15 mouse cellular contexts compared by ENCODE assay signal in genomic region chr14:30048049-30048448, GRCm38 (mm10). TPM values are rescaled to one million over a fixed set of nuclear protein-coding genes. Genes with fewer than 3 reads are reported as not detected.
DNase-seq lines count a peak whose midpoint lies in the region; ATAC-seq and TF ChIP-seq lines count a peak whose summit lies in the region.
"Had no signal": no experiment of that assay in that cellular context is flagged by ENCODE, and none has a peak within 500 bp of the region (broad histone marks: within the 10 kb centered on the region; RNA-seq: fewer than 3 reads in every experiment).

No protein-coding gene starts in this region.

- H3K9me3 ChIP-seq in liver, embryonic 12.5 days (replicated peaks), result no peaks in the 10 kb centered on the region
- H3K9me3 ChIP-seq in heart, embryonic 11.5 days (replicated peaks; ENCODE audit: control insufficient read depth, low read length), result no peaks in the 10 kb centered on the region
- H3K9me3 ChIP-seq in embryonic facial prominence, embryonic 10.5 days, result no peaks in the 10 kb centered on the region
- H3K9me3 ChIP-seq: forebrain, embryonic 12.5 days; intestine, embryonic 15.5 days; limb, embryonic 13.5 days; midbrain, embryonic 12.5 days had no signal

- no peak overlapping the region for H3K9ac ChIP-seq in liver, adult 2 months (ENCODE audit: low read depth, low read length)
- no peak overlapping the region for H3K9ac ChIP-seq in liver, embryonic 12.5 days
- H3K9ac ChIP-seq in heart, embryonic 11.5 days (ENCODE audit: low read depth, low read length), result no peak overlapping the region
- H3K9ac ChIP-seq: forebrain, embryonic 12.5 days; intestine, embryonic 15.5 days; limb, embryonic 13.5 days; midbrain, embryonic 12.5 days had no signal

- H3K79me2 ChIP-seq in liver, adult 2 months (ENCODE audit: control insufficient read depth, insufficient read depth, low read length), result no peaks in the 10 kb centered on the region

- WGBS in liver, adult 2 months, result 80% methylated on average over 3 of the region's 3 CpGs
- WGBS in liver, embryonic 12.5 days (ENCODE audit: insufficient replicate concordance), result 54% methylated on average over 3 of the region's 3 CpGs
- WGBS in heart, embryonic 11.5 days (ENCODE audit: insufficient replicate concordance), result 87% methylated on average over 3 of the region's 3 CpGs
- WGBS in embryonic facial prominence, embryonic 10.5 days, result 90% methylated on average over 3 of the region's 3 CpGs

- no peak for TF ChIP-seq POLR2A in liver, adult 2 months (IDR thresholded peaks at IDR 0.05; ENCODE audit: extremely low read depth, insufficient read depth, low read length)

- H3K36me3 ChIP-seq in liver, adult 2 months (ENCODE audit: control insufficient read depth, insufficient read depth, low read length), result no peaks in the 10 kb centered on the region
- H3K36me3 ChIP-seq in liver, embryonic 12.5 days, result no peaks in the 10 kb centered on the region
- H3K36me3 ChIP-seq in heart, embryonic 11.5 days (ENCODE audit: control insufficient read depth, insufficient read depth, low read length), result no peaks in the 10 kb centered on the region
- no peaks in the 10 kb centered on the region for H3K36me3 ChIP-seq in embryonic facial prominence, embryonic 10.5 days (replicated peaks)
- H3K36me3 ChIP-seq: forebrain, embryonic 12.5 days; intestine, embryonic 15.5 days; limb, embryonic 13.5 days; midbrain, embryonic 12.5 days had no signal

- no peak overlapping the region for H3K27ac ChIP-seq in liver, adult 2 months (replicated peaks; ENCODE audit: insufficient read depth, low read depth, low read length)
- H3K27ac ChIP-seq in liver, embryonic 12.5 days, result no peak overlapping the region
- no peak overlapping the region for H3K27ac ChIP-seq in heart, embryonic 11.5 days (ENCODE audit: low read depth, low read length)
- no peak overlapping the region for H3K27ac ChIP-seq in embryonic facial prominence, embryonic 10.5 days (replicated peaks)
- H3K27ac ChIP-seq: forebrain, embryonic 12.5 days; intestine, embryonic 15.5 days; limb, embryonic 13.5 days; midbrain, embryonic 12.5 days had no signal

- TF ChIP-seq CTCF in liver, adult 2 months (IDR thresholded peaks at IDR 0.05; ENCODE audit: low read depth, low read length), result peak; percentile 7; the same call in 1 of the 2 replicates

- no peak overlapping the region for H3K4me2 ChIP-seq in liver, embryonic 12.5 days
- H3K4me2 ChIP-seq in heart, embryonic 11.5 days, result no peak overlapping the region
- H3K4me2 ChIP-seq: forebrain, embryonic 12.5 days; intestine, embryonic 15.5 days; limb, embryonic 13.5 days; midbrain, embryonic 12.5 days had no signal

- no peak for ATAC-seq in liver, embryonic 12.5 days
- no peak for ATAC-seq in heart, embryonic 11.5 days (replicated peaks; ENCODE audit: insufficient number of reproducible peaks, low FRiP score, low TSS enrichment)
- ATAC-seq: intestine, embryonic 15.5 days had no signal

- H3K4me1 ChIP-seq in liver, adult 2 months (ENCODE audit: control insufficient read depth, insufficient read depth, low read length), result no peaks in the 10 kb centered on the region
- no peaks in the 10 kb centered on the region for H3K4me1 ChIP-seq in liver, embryonic 12.5 days
- H3K4me1 ChIP-seq in heart, embryonic 11.5 days (ENCODE audit: control insufficient read depth, insufficient read depth, low read length), result 0 out of 2 replicates have a peak, but pooled peaks cover 4% of the 10 kb centered on the region
- no peaks in the 10 kb centered on the region for H3K4me1 ChIP-seq in embryonic facial prominence, embryonic 10.5 days
- H3K4me1 ChIP-seq: forebrain, embryonic 12.5 days; limb, embryonic 13.5 days; midbrain, embryonic 12.5 days had no signal

- no peaks in the 10 kb centered on the region for H3K27me3 ChIP-seq in liver, adult 2 months (ENCODE audit: control insufficient read depth, insufficient read depth, low read length)
- H3K27me3 ChIP-seq in liver, embryonic 12.5 days (replicated peaks), result no peaks in the 10 kb centered on the region; the same call in 1 of the 2 replicates
- no peaks in the 10 kb centered on the region for H3K27me3 ChIP-seq in heart, embryonic 11.5 days (ENCODE audit: control insufficient read depth, insufficient read depth, low read length)
- H3K27me3 ChIP-seq in embryonic facial prominence, embryonic 10.5 days (replicated peaks; ENCODE audit: low read depth, poor library complexity, severe bottlenecking), result no peaks in the 10 kb centered on the region
- H3K27me3 ChIP-seq: forebrain, embryonic 12.5 days; intestine, embryonic 15.5 days; limb, embryonic 13.5 days; midbrain, embryonic 12.5 days had no signal

- peak; percentile 3 for DNase-seq in embryo, embryonic 10.5 days (ENCODE audit: low spot score)
- DNase-seq in embryo, embryonic 11 days, result no peak
- DNase-seq in liver, adult 2 months (ENCODE audit: extremely low read depth, low read depth, low spot score), result no peak
- DNase-seq in A20 (ENCODE audit: low read depth, low spot score), result peak; percentile 34
- DNase-seq in ZHBTc4 (ENCODE audit: low read depth, low spot score), result peak; percentile 40
- no peak for DNase-seq in embryonic facial prominence, embryonic 10.5 days (ENCODE audit: low spot score)
- DNase-seq: adrenal gland, adult 8-10 months; heart, adult 18-20 months had no signal

- H3K4me3 ChIP-seq in liver, adult 2 months (ENCODE audit: insufficient read depth, low read depth, low read length), result no peak overlapping the region
- H3K4me3 ChIP-seq in liver, embryonic 12.5 days, result no peak overlapping the region
- no peak overlapping the region for H3K4me3 ChIP-seq in heart, embryonic 11.5 days (ENCODE audit: low read depth, low read length)
- no peak overlapping the region for H3K4me3 ChIP-seq in embryonic facial prominence, embryonic 10.5 days
- H3K4me3 ChIP-seq: forebrain, embryonic 12.5 days; intestine, embryonic 15.5 days; limb, embryonic 13.5 days; midbrain, embryonic 12.5 days had no signal

RNA-seq across cellular contexts. Expression of gene Chdh, which starts 39.2 kb away (rescaled TPM):
- 48.1 and 73.5 TPM in 2 replicates for total RNA-seq in liver, adult 2 months (2014; rRNA removed)
- polyA plus RNA-seq in liver, adult 2 months (2012; rRNA removed), result 66.2 and 75.5 TPM in 2 replicates
- polyA plus RNA-seq in liver, embryonic 12.5 days (2016; fragmentation: Nextera tagmentation; extraction: Ambion mirVana), result 0.25 and 0.26 TPM in 2 replicates
- polyA plus RNA-seq in heart, embryonic 11.5 days (2014; fragmentation: Nextera tagmentation; extraction: Ambion mirVana), result 0.10 and 0.21 TPM in 2 replicates
- polyA plus RNA-seq in embryonic facial prominence, embryonic 10.5 days (2016; fragmentation: Nextera tagmentation; extraction: Ambion mirVana), result 0.05 and 0.17 TPM in 2 replicates
- polyA plus RNA-seq: C2C12 had no signal

RNA-seq across cellular contexts. Expression of gene Il17rb, which starts 39.4 kb away (rescaled TPM):
- 7.7 and 11.5 TPM in 2 replicates for total RNA-seq in liver, adult 2 months (2014; rRNA removed)
- 3.1 and 8.2 TPM in 2 replicates for polyA plus RNA-seq in liver, adult 2 months (2012; rRNA removed)
- polyA plus RNA-seq in liver, embryonic 12.5 days (2016; fragmentation: Nextera tagmentation; extraction: Ambion mirVana), result 0.39 and 0.57 TPM in 2 replicates
- 0.60 and 0.75 TPM in 2 replicates for polyA plus RNA-seq in heart, embryonic 11.5 days (2014; fragmentation: Nextera tagmentation; extraction: Ambion mirVana)
- 1.1 and 1.6 TPM in 2 replicates for polyA plus RNA-seq in embryonic facial prominence, embryonic 10.5 days (2016; fragmentation: Nextera tagmentation; extraction: Ambion mirVana)

Comparison
In these comparisons a context has a peak if more than half of its experiments do, and no peak if none do; other contexts are left out.
1. DNase-seq: peak in embryo, embryonic 10.5 days (single experiment), A20 (single experiment) and ZHBTc4 (single experiment); none in embryo, embryonic 11 days (single experiment), liver, adult 2 months (single experiment) and embryonic facial prominence, embryonic 10.5 days (single experiment).
2. RNA of gene Chdh, which starts 39.2 kb away (polyA plus RNA-seq): 66.2 to 75.5 TPM in liver, adult 2 months; 0.25 to 0.26 TPM in liver, embryonic 12.5 days, 0.10 to 0.21 TPM in heart, embryonic 11.5 days and 0.05 to 0.17 TPM in embryonic facial prominence, embryonic 10.5 days; every median in the first group is over 10 times any median in the second.